Mouse (Mus musculus) thymus, adult 2 months (tissue): ENCODE data around the gene Trim29.

Experiments
- CTCF ChIP-seq: fragments of 200-500 bp; IDR thresholded peaks from 2 replicates; pipeline ENCODE4 v1.5.1; 2012; ENCODE audit warnings: mild to moderate bottlenecking, control low read depth, low read length, moderate library complexity, borderline replicate concordance; ENCODE audit not compliant: control insufficient read depth, poor library complexity, insufficient read depth; ENCODE audit errors: extremely low read depth
- POLR2A ChIP-seq: fragments of 200-500 bp; IDR thresholded peaks from 2 replicates; pipeline ENCODE4 v1.6.1; 2012; ENCODE audit warnings: mild to moderate bottlenecking, low read length, control low read depth, moderate library complexity; ENCODE audit not compliant: control insufficient read depth, poor library complexity, insufficient read depth; ENCODE audit errors: extremely low read depth

DNA sequence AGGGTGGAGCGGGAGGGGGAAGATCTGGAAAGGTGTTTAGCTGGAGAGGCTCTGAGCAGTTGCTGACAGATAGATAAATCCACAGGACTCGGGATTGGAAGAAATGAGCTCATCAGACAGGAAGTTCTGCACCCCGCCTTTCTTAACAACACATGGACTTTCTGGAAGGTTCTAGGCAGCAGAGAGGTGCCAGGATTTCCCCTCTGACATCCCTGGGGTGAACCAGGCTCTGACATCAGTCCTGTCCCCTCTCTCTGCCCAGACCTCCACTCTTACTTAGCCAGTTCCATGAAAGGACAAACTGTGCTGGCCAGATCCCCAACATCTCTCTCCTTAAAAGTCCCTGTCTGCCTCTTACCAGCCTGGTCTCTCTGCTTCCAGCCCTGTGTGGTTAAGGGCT is 14.8 kb downstream of the Trim29 start:
- TF ChIP-seq POLR2A, result no peak
- no peak for TF ChIP-seq CTCF
